Mouse (Mus musculus) retina, postnatal 1 day (tissue): ENCODE measurements at regions not wholly inside any gene's neighbourhood (a gene's known extent, or its start where the extent isn't known, plus 50 kb on each side); places are given as distances from the start of the nearest gene placed in this dataset.
A peak's percentile ranks its signal among the peaks of the same experiment; 100 is the strongest.

Source experiments
- DNase-seq: peaks from one replicate; pipeline ENCODE4 v3.0.0-alpha.2; 2012

GRCm38 (mm10) chr1:23462411-23462810 is 64.8 kb upstream of the Ogfrl1 start:
- no peak for DNase-seq

GRCm38 (mm10) chr1:23464081-23464480 is 66.5 kb upstream of the Ogfrl1 start:
- no peak for DNase-seq

- DNase-seq: no peak
These were observed 68.8 kb upstream of the Ogfrl1 start for GRCm38 (mm10) chr1:23466340-23466739.

GRCm38 (mm10) chr1:23467405-23467804 is 69.8 kb upstream of the Ogfrl1 start:
- no peak for DNase-seq

DNA sequence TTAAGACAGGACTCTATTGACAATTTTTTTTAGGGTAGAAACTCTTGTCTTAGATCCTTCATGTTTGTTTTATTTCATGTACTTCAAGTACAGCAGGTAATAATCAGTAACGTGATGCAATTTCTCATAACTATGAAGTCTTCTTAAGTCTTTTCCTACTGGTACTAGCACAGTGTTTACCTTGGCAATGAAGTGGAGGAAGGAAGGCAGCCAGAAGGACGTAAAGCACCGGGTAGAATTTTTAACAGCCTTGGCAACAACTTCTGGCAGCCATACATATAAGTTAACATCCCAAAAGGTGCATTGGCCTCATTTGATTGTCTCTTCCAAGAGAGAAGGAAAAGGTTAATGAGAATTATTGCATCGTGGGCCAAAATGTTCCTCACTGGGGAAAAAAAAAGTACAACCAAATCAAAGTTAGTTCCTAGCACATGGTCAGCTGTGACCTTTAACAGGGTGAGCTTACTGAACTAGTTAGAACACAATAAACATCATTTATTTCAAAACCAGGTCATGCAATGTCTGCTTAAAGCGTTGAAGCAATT is 83.3 kb upstream of the Ogfrl1 start:
- DNase-seq: no peak

DNA sequence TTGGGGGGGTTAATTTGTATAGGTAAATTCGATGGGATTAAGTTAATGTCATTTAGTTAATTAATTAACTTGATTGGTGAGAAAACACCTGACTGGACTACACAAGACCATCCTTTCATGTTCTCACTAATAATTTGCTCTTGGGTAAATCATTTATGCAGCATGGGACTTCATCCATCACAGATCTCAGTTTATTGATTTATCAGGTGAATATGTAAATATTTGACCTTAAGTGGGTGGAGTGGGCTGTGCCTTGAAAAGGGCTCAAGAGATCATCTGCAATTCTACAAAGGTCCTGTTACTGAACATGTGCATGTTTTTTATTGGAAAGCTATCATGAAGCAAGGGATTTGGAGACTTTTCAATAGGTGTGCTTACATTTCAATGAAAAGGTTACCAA is 87.0 kb upstream of the Ogfrl1 start:
- no peak for DNase-seq

GRCm38 (mm10) chr1:23485150-23485775 is 87.7 kb upstream of the Ogfrl1 start:
- DNase-seq: peak; percentile 7

DNA sequence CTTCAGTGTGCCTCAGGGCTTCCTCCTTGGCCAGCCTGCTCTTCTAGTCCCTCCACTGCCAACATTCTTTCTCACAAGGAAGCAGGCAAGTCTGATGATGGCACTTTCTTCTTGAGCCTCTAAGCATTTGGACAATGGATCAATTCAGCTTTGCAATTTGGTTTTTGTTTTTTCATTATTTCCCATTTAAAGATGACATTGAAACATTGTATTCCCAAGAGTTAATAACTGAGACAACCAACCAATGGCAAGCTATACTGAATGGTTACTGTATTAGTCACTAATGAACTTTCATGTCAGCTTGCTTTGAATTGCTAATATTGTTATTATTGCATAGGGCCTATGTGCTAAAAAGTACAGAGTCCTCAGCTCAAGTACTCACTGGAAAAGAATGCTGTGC is 89.5 kb upstream of the Ogfrl1 start:
- no peak for DNase-seq

DNA sequence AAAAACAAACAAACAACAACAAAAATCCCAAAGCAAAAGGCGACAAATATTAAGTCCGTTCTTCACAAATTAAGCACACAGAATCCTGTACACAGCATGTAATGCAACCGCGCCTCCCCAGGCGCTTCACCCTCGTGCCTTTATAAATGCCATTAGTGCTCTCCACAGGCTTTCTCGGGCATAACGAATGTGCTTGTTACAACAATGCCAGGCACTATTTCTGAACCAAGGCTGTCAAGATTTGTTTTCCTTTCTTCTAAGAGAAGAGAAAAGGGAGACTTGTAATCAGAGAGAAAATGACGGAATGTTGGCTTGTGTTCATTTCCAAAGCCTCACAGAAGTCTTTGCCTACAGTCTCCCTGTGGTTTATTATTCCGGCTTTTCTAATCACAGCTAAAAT is 93.1 kb upstream of the Ogfrl1 start:
- peak; percentile 72 for DNase-seq

DNA sequence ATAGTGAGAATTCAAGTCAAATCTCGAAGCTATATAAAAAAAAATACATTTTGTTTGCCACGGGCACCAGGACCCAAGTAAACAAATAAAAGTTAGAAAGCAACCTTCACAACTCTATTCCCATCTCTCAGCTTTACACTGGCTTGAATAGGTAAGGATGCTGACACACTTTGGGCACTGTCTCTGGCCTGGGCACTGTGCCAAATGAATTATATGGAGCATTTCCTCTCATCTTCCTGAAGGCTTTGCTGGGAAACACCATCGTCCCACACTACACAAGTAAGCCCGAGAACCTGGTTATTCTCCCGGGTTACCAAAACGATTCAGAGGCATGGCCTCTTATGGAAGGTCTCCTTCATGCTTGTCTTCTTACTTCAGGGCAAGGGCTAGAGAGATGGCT is 93.5 kb upstream of the Ogfrl1 start:
- peak; percentile 73 for DNase-seq

GRCm38 (mm10) chr1:23492981-23493380 is 95.4 kb upstream of the Ogfrl1 start:
- DNase-seq: no peak

DNA sequence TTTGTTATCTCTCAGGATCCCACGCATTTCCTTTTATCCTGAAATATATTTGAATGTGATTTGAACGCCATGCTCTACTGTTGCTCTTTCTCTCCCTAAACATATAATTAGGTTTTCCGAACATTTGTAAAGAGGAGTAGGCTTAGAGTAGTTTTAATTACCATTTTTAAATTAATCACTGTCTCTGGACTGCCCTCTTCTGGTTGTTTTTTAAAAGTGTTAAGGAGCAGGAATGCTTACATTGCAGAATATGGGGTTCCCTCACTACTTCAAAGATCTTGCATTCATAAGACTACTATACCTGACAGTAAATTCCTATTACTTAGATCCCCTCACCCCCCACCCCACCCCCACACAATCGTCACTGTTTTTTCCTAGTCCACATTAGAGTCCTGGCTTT is 97.8 kb upstream of the Ogfrl1 start:
- DNase-seq: peak; percentile 40

DNA sequence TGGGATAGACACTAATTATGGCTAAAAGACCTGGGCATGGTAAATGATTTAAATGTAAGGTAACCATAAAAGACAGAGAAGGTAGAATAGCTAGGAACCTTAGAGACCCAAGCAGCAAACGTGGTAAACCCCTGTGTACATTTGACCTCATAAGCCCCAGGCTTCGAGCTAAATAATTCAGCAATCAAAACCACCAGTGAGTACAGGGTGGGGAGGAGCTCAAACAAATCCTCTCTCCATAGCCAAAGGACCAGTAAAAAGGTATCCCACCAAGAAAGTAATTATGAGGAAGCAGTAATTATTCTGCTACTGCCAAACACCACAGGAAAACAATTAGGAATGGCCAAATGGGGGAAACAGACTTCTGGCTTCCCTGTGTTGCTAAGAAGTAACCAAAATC is 122.5 kb upstream of the Ogfrl1 start:
- DNase-seq: no peak

GRCm38 (mm10) chr1:23532659-23533058 is 135.1 kb upstream of the Ogfrl1 start:
- DNase-seq: no peak

GRCm38 (mm10) chr1:23536621-23537020 is 139.0 kb upstream of the Ogfrl1 start:
- no peak for DNase-seq

GRCm38 (mm10) chr1:23538419-23538818 is 140.8 kb upstream of the Ogfrl1 start:
- no peak for DNase-seq

GRCm38 (mm10) chr1:23540594-23540993 is 143.0 kb upstream of the Ogfrl1 start:
- no peak for DNase-seq

- no peak for DNase-seq
These were observed 158.2 kb upstream of the Ogfrl1 start for GRCm38 (mm10) chr1:23555794-23556193.

DNA sequence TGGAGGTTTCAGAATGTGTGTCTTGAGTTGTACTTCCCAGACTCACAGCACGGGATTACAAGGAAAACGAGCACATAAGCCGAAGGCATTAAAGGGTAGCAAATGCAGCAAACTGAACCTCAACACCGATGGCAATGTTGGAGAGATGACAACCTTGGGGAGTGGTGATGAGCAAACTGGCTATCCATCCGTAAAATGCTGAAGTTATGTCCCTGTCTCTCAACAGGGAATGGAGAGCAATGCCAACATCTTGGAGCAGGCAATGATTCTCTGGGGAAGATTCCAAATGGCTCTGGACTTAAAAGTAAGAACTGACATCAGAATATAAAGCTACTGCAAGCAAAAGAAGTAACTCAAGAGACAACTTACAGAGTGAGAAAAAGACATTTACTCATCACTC is 170.5 kb upstream of the Ogfrl1 start:
- no peak for DNase-seq

GRCm38 (mm10) chr1:23574461-23574860 is 176.9 kb upstream of the Ogfrl1 start:
- no peak for DNase-seq

DNA sequence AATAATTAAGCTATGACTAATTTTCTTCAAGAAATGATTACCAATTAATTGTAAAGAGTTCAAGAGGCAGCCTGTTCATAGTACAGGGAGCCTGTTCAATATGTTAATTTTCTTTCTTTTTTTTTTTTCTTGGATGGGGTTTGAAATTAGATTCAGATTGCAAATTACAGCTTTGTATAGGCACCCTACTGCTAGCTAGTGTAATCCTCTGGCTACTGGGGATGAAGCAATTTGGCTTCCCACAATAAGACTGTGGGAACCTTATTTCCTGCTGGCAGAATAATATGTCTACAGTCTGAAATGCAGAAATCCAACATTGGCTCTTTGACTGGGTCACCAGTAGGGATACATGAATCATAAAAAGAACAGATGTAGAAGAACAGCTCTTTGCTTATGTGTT is 177.4 kb upstream of the Ogfrl1 start:
- DNase-seq: no peak

GRCm38 (mm10) chr1:23575515-23575914 is 177.9 kb upstream of the Ogfrl1 start:
- no peak for DNase-seq

DNA sequence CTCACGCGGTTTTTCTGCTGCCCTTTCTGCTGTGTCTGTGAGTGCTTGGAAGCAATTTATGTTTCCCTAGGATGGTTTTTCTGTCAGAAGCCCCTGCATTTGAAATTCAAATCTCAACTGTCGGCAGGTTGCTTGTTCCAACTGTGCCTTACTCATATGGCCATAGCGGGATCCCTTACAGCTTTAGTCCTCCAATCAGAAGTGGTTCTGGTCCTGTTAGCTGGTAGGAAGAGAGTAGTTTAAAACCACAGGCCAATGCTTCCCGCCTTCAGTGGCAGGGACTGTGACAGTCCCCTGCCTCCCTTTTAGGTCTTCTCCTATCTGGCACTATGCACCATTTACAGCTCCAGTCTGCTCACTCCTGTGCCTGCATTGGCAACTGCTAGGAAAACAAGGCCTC is 178.6 kb upstream of the Ogfrl1 start:
- DNase-seq: no peak

GRCm38 (mm10) chr1:23589414-23589942 is 172.1 kb upstream of the B3gat2 start:
- no peak for DNase-seq

DNA sequence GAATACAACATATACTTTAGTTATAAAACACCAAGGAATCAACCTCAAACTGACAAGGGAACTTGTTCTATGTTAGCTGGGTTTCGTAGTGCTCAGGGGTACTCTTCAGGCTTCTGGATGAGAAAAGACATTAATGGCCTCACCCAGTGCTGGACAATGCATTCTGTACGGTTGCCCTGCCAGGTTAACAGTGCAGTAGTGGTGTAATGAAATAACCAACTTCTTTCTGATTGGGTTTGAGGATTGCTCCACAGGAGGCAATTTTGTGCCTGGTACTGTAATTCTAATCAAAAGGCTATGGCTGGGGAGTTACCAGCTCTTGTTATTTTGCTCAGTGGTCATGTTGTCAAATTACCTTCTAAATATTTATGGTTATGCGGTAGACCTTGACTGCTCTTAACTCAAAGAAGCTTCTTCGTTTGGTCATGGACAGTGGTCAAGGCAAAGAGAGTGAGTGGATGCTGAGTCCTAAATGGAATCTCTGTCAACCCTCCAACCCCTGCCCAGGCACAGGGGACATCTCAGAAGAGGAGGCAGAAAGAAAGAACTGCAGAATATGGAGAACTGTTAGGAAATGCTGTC is 158.8 kb upstream of the B3gat2 start:
- DNase-seq: no peak
